Mouse (Mus musculus): ENCODE data around the gene Gm30302.
"Not testable (repeated sequence)": the region's sequence is repeated elsewhere in the genome, so short reads cannot be mapped to it uniquely, and the experiment has no call there.

Gm30302 gene

DNA sequence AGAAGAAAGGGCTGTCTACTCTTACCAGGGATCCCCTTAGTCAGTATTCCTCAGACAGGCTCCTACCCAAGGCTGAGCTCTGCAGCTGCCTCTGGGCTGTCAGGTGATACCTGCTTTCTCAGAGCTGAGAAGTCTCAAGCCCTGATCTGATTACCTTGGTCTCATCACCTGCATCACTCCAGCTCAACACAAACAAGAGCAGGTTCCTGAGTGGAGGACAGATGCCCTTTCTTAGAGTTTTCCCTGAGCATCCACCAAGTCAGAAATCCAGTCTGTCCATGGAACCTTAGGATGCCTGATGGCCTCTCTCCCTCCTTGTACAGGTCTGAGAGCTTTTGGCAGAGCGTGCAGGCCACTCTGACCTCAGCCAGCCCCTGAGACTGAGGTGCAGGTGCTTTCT lies at the start of gene Gm30302:
Gm30302 (minus strand) TSS at position 101 of the 400 bp plus-strand sequence.
- ChIA-PET CTCF (no interaction called here), POLR2A (no interaction called here)

GRCm38 (mm10) chr13:49846751-49847150 lies 48.0 kb upstream of the Gm30302 start:
- CTCF ChIA-PET, result no interaction called here

DNA sequence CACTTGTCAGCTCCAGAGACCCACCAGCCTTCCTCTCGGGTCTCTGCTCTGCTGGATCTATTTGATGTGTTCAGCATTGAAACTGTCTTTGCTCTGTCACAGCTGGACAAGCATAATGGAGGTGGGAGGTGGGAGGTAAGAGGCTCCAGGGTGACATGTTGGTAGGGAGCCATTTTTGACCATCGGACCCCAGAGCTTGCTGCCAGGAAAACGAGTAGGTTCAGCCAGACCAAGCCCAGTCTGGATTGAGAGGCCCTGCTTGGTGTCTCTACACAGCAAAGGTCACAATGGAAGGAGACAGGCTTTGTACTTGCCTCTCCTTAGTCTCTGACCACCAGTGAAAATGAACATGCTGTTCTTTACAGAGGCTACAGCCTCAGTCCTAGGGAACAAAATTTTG lies 47.3 kb upstream of the Gm30302 start:
- ChIA-PET POLR2A (interaction anchor here in 1 of 4 experiments (0.6 kb wide), 1 partner anchor 427 kb away, joined by 6 read pairs; no protein-coding TSS in a partner anchor), CTCF (no interaction called here)

More at GRCm38 (mm10) chr13:49846751-49847150, 48.0 kb upstream of the Gm30302 start:
- POLR2A ChIA-PET, result interaction anchor here in 1 of 4 experiments (0.6 kb wide), 1 partner anchor 426 kb away, joined by 6 read pairs; no protein-coding TSS in a partner anchor

- CTCF ChIA-PET, result no interaction called here
- POLR2A ChIA-PET, result no interaction called here
These were observed 46.9 kb upstream of the Gm30302 start for GRCm38 (mm10) chr13:49845663-49846062.

DNA sequence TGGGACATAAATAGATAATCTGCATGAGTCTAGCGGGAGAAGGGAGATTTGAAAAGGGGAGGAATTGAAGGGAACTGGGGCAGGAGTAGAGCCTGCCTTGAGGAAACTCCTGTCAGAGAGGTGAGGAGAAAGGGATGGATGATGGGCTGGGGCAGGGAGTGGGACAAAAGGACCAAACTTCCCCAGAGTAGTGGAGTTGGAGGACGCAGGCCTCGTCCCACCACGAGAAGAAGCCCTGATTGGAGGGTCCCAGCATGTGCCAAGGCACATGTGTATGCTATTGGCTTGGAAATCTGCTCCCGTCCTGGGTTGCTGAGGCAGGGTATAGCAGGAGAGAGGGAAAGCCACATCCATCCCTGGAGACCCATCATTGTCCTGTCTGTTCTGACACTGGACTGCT lies 45.3 kb upstream of the Gm30302 start:
- ChIA-PET CTCF (no interaction called here), POLR2A (no interaction called here)

DNA sequence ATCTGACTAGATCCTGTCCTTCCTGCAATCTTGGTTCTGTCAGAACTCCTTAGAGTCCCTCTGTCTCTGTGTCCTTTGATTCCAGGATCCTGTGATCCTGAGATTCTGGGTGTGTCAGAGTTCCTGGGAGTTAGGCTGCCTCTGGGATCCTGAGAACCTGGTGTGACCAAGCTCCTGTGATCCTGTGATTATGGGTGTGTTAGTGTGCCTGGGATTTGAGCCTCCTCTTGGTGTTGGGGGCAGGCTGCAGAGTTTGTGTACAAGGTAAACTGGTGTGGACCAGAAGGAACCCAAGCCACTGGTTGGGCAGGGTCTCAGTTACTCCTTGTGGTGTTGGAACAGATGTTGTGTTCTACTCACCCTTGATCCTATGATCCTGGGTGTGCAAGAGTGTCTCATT lies 42.4 kb upstream of the Gm30302 start:
- POLR2A ChIA-PET, result no interaction called here
- CTCF ChIA-PET, result no interaction called here

DNA sequence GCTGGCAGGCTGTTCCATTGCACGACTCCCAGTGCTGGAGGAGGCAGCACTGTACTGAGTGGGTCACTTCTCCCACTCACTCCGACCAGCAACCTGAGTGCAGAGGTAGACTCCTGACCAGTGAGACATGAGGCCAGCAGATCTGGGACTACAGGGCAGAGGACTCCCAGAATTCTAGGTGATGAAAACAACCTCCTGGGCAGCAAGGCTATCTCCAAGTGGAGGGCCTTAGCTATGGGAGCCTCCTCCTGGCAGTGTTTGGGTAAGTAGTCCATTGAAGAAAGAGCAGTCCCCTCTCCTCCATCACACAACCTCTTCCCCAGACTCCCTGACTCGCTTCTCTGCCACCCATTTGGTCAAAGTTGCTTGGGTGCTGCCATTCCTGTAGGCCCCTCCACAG lies 31.6 kb upstream of the Gm30302 start:
- ChIA-PET CTCF (no interaction called here), POLR2A (no interaction called here)

- CTCF ChIA-PET, result no interaction called here
- POLR2A ChIA-PET, result interaction anchor here in 1 of 4 experiments (1.0 kb wide), 1 partner anchor 8 kb away, joined by 3 read pairs; no protein-coding TSS in a partner anchor
These were observed 26.5 kb upstream of the Gm30302 start for GRCm38 (mm10) chr13:49825300-49825699.

GRCm38 (mm10) chr13:49814958-49815357 lies 16.2 kb upstream of the Gm30302 start:
- CTCF ChIA-PET, result interaction anchor here in 1 of 4 experiments (0.7 kb wide), 1 partner anchor 30 kb away, joined by 3 read pairs; no protein-coding TSS in a partner anchor
- POLR2A ChIA-PET, result no interaction called here

DNA sequence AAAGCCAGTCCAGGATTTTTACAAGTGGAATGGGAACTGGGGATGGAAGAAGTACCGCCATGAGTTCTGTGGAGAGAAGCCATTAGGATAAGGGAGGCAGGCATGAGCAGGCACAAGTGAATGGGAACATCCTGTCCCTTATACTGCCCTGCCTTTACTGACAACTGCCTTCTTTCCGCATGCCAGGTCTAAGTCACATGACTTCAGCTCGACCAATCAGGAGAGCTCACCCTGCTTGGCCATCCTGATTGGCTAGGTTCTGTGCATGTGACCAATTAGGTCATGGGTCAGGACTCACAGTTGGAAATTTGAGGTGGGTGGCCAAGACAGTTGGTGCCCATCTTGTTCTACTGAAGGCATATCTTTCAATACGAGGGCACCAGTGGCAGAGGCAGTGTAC lies 15.6 kb upstream of the Gm30302 start:
- ChIA-PET CTCF (no interaction called here), POLR2A (no interaction called here)

- ChIA-PET CTCF (interaction anchor here in 1 of 4 experiments (0.7 kb wide), 1 partner anchor 1189 kb away, joined by 3 read pairs; no protein-coding TSS in a partner anchor), POLR2A (no interaction called here)
These were observed 8.3 kb upstream of the Gm30302 start for GRCm38 (mm10) chr13:49807146-49807545.

DNA sequence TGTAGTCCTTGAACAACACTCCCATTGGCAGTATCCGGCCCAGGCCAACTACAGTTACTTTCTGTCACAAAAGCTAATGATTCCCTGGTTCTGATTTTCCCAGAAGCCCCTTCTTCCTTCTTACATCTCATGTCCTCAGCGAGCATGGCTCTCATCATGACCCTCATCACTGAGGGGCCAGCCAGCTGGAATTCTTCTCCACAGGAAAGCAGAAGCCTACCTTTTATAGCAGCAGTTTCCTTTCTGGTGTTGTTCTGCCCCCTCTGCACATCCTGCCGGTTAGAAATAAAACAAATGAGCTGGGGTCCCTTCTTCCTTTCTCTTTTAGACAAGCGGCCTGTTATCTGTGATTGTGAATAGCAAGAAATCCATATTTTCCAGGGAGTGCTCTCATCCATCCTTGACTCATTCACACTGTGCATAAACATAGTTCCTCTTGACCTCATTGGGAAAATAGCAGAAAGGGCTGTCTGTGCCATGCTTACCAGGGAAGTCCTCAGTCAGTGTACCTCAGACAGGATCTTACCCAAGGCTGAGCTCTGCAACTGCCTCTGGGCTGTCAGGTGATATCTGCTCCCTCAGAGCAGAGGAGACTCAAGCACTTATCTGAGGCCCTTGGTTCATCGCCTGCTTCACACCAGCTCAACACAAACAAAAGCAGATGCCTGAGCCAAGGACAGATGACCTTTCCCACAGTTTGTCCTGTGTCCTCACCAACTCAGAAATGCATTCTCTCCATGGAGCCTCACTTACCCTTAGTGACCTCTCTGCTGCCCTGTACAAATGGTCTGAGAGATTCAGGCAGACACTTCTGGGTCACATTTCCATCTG lies 10.0 kb downstream of the Gm30302 start:
- ChIA-PET CTCF (no interaction called here), POLR2A (interaction anchor here in 1 of 4 experiments (0.5 kb wide), 1 partner anchor 30 kb away, joined by 3 read pairs; no protein-coding TSS in a partner anchor)

DNA sequence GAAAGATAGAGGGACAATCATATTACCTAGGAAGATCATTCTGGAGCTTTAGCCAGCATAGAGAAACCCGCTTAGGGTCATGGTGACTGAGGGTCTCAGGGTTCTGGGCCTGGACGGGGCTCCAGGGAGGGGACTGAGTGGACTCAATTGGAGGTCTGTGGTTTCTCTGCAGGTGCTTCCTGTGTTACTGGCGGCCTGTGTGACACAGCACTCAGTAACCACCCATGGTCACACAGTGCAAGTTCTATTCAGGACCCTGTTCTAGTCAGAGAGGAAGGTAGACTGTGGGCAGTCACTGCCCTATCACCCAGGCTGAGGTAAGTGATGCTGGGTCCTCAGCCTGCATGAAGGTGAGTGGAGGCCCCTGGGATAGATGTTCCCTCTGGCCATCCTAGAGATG lies 14.9 kb downstream of the Gm30302 start:
- ChIA-PET POLR2A (no interaction called here), CTCF (no interaction called here)

DNA sequence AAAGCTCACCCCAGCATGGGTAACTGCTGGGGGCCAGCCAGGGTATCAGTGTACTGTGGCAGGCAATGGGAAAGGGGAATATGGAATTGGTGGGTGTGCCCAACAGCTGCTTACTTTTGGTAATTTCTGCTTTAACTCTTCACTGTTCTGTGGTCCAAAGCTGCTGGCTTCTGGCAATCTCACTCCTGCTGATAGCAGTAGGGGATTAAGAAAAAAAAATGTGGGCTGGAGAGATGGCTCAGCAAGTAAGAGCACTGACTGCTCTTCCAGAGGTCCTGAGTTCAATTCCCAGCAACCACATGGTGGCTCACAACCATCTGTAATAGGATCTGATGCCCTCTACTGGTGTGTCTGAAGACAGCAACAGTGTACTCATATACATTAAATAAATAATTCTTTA lies 27.3 kb downstream of the Gm30302 start:
- CTCF ChIA-PET, result not testable (repeated sequence)

DNA sequence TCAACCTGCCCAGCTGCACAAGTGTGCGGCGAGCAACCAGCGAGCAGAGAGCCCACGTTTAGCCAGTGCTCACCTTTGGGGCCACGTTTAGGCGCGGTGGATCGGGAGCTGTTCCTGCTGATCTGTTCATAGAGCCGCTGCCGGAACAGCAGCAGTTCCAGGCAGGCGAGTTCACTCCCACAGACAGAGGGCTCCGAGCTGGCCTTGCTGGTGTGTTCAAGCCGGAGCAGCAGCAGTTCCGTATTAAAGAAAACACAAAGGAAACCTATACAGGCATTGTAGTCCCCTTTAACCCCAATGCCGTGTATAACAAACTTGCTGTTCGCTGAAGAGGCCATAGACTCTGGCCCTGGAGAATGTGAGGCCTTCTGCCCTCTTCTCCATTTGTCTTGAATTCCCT lies 29.7 kb downstream of the Gm30302 start:
- CTCF ChIA-PET, result no interaction called here
- POLR2A ChIA-PET, result no interaction called here

More for the DNA sequence above, 27.3 kb downstream of the Gm30302 start:
- POLR2A ChIA-PET, result not testable (repeated sequence)

- CTCF ChIA-PET, result no interaction called here
- POLR2A ChIA-PET, result no interaction called here
These were observed 30.8 kb downstream of the Gm30302 start for GRCm38 (mm10) chr13:49768048-49768447.

DNA sequence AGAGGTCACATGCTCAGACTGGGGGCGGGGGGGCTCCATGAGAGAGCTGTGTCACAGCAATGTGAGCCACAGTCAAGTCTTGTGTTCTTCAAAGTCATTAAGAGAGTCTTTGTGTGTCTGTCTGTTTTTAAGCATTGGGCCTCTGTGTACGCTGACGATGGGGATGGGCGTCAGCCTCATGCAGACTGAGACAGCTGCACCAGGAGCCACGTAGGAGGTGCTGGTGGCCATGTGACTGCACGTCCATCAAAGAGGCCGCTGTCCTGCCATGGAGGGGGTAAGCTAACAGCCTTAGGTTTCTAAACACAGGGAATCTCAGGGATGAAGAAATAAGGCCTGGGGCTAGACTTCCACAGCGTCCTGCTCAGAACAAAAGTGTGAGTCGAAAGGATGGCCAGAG lies 32.5 kb downstream of the Gm30302 start:
- ChIA-PET CTCF (no interaction called here), POLR2A (no interaction called here)

- ChIA-PET POLR2A (no interaction called here), CTCF (no interaction called here)
These were observed 33.5 kb downstream of the Gm30302 start for GRCm38 (mm10) chr13:49765306-49765705.

GRCm38 (mm10) chr13:49762208-49762607 lies 36.6 kb downstream of the Gm30302 start:
- CTCF ChIA-PET, result interaction anchor here in 1 of 4 experiments (0.5 kb wide), 1 partner anchor 66 kb away, joined by 3 read pairs; no protein-coding TSS in a partner anchor

DNA sequence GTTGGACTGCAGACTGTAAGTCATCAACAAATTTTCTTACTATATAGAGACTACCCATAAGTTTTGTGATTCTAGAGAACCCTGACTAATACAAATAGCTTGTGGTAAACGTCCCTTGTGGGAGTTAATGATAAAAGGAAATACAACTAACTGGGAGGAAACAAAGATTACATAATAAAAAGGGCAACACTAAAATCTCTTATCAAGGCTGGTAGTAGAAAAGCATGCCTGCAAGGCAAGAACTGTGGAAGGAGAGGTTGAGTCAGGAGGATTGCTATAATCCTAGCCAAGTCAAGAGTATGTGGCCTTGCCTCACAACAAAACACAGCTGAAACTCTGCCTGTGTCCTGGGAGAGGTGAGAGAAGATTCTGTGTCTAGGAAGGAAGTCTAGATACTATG lies 38.1 kb downstream of the Gm30302 start:
- POLR2A ChIA-PET, result no interaction called here
- CTCF ChIA-PET, result no interaction called here

More at GRCm38 (mm10) chr13:49762208-49762607, 36.6 kb downstream of the Gm30302 start:
- POLR2A ChIA-PET, result interaction anchor here in 1 of 4 experiments (0.8 kb wide), 1 partner anchor 20 kb away, joined by 3 read pairs; no protein-coding TSS in a partner anchor

GRCm38 (mm10) chr13:49757966-49758365 lies 40.8 kb downstream of the Gm30302 start:
- CTCF ChIA-PET, result no interaction called here
- POLR2A ChIA-PET, result no interaction called here

All from embryonic stem cell, embryonic (primary cell).